Mouse (Mus musculus) intestine, postnatal 0 days (tissue): ENCODE data around the gene Tcf12. TPM values are rescaled to one million over a fixed set of nuclear protein-coding genes. Genes with fewer than 3 reads are reported as not detected.

Source experiments
- ATAC-seq: fragments of 200-750 bp; cut with Nextera tagmentation; 2 replicates; pipeline ENCODE4 v1.8.0; 2017; ENCODE audit warnings: mild to moderate bottlenecking, moderate TSS enrichment, moderate library complexity
- H3K27ac ChIP-seq: fragments of 300-500 bp; sonication (generic); 2 replicates; pipeline ENCODE4 v1.5.1; 2014; ENCODE audit warnings: mild to moderate bottlenecking, low read depth, low read length, moderate library complexity
- H3K27me3 ChIP-seq: fragments of 300-500 bp; sonication (generic); replicated peaks from 2 replicates; pipeline ENCODE4 v1.6.1; 2014; ENCODE audit warnings: low read length, mixed read lengths; ENCODE audit not compliant: control insufficient read depth, insufficient read depth
- H3K36me3 ChIP-seq: fragments of 300-500 bp; sonication (generic); 2 replicates; pipeline ENCODE4 v1.6.1; 2014; ENCODE audit warnings: mild to moderate bottlenecking, moderate library complexity; ENCODE audit not compliant: control insufficient read depth, insufficient read depth
- H3K4me1 ChIP-seq: fragments of 300-500 bp; sonication (generic); replicated peaks from 2 replicates; pipeline ENCODE4 v1.6.1; 2014; ENCODE audit warnings: antibody characterized with exemption, low read length, mixed read lengths; ENCODE audit not compliant: control insufficient read depth, insufficient read depth
- H3K4me2 ChIP-seq: fragments of 300-500 bp; sonication (generic); replicated peaks from 2 replicates; pipeline ENCODE4 v1.6.1; 2014; ENCODE audit warnings: low read depth, mild to moderate bottlenecking, moderate library complexity
- H3K4me3 ChIP-seq: fragments of 300-500 bp; sonication (generic); 2 replicates; pipeline ENCODE4 v1.5.1; 2014; ENCODE audit warnings: low read depth, low read length
- H3K9ac ChIP-seq: fragments of 300-500 bp; sonication (generic); 2 replicates; pipeline ENCODE4 v1.6.1; 2014; ENCODE audit warnings: mild to moderate bottlenecking, low read depth, low read length
- H3K9me3 ChIP-seq: fragments of 300-500 bp; sonication (generic); 2 replicates; pipeline ENCODE4 v1.6.1; 2016; ENCODE audit warnings: mixed run types; ENCODE audit not compliant: control insufficient read depth
- CTCF ChIP-seq: sonication (generic); IDR thresholded peaks from 2 replicates; pipeline ENCODE4 v1.5.1; 2016; ENCODE audit warnings: low read depth, mild to moderate bottlenecking, control low read depth, antibody characterized with exemption, moderate library complexity
- WGBS: fragments of 180-500 bp; shearing (Covaris S2); extraction: QIAGEN DNeasy Blood & Tissue Kit; methylation state at CpG from one replicate; pipeline ENCODE4 v1.1.7; 2014; 5-methylcytosine and 5-hydroxymethylcytosine counted together
- polyA plus RNA-seq: library from polyadenylated mRNA; unstranded; fragments of >200 nt; fragmentation: Nextera tagmentation; extraction: Ambion mirVana; gene quantifications from 2 replicates; pipeline ENCODE4 v1.2.1, GENCODE M21; 2015

The Tcf12 gene
- polyA plus RNA-seq, 1 experiment from 2014 or later = 19.1 TPM

- H3K4me2 ChIP-seq = peak overlapping the region; percentile 92
- no peak for TF ChIP-seq CTCF
- H3K9ac ChIP-seq = peak overlapping the region; percentile 75
- no peaks in the 10 kb centered on the region for H3K36me3 ChIP-seq
- H3K4me1 ChIP-seq = no peaks in the 10 kb centered on the region; the same call in 1 of the 2 replicates
- H3K9me3 ChIP-seq = no peaks in the 10 kb centered on the region
- H3K27me3 ChIP-seq = no peaks in the 10 kb centered on the region
- no peak for ATAC-seq
- H3K4me3 ChIP-seq = peak overlapping the region; percentile 62
- WGBS = 45% methylated on average over 4 of the region's 4 CpGs
- peak overlapping the region; percentile 89; the same call in 1 of the 2 replicates for H3K27ac ChIP-seq
These were observed 22.1 kb upstream of the Tcf12 start for GRCm38 (mm10) chr9:72133772-72134245.

DNA sequence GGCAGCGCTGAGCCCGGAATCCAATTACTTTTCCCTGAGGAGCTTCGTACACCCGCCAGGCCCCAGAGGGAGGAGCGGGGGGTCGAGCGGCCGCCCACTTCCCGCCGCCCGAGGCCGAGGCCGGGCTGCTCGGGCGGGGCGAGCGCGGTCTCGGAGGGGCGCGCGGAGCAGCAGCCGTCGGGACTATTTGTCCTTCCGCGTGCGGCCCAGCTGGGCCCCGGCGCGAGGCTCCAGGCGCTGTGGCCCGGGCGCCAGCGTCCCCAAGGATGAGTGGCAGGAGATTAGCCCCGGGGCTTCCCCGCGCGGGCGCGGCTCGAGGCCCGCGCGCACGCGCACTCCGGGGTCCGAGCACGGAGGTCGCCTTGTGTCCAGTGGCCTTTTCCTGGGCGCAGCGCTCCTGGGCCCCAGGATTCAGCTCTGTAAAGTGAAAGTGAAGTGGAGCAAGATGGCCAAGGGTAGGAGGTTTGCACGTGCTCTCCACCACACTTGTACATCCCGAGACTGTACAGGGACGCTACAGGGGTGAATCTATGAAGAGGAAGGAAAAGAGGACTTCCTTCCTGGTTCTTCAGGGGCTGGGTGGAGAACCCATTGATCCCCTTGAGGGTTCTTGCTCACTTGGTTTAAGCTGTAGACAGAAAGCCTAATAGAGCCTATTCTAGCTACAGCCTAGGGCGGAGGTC is 21.6 kb upstream of the Tcf12 start:
- H3K9ac ChIP-seq = peak overlapping the region; percentile 75
- H3K27ac ChIP-seq = peak overlapping the region; percentile 89
- H3K4me1 ChIP-seq = no peaks in the 10 kb centered on the region; the same call in 1 of the 2 replicates
- no peaks in the 10 kb centered on the region for H3K27me3 ChIP-seq
- peak overlapping the region; percentile 62 for H3K4me3 ChIP-seq
- peak; percentile 90 for ATAC-seq
- H3K4me2 ChIP-seq = peak overlapping the region; percentile 92
- WGBS = 1% methylated on average over 54 of the region's 56 CpGs
- no peak for TF ChIP-seq CTCF
- no peaks in the 10 kb centered on the region for H3K9me3 ChIP-seq
- no peaks in the 10 kb centered on the region for H3K36me3 ChIP-seq

GRCm38 (mm10) chr9:72132728-72133088 is 21.0 kb upstream of the Tcf12 start:
- WGBS = under 1% methylated on average over 24 of the region's 29 CpGs
- H3K4me3 ChIP-seq = peak overlapping the region; percentile 62
- ATAC-seq = peak; percentile 70

GRCm38 (mm10) chr9:72129884-72130283 is 18.2 kb upstream of the Tcf12 start:
- Histone ChIP-seq H3K4me2 (no peak overlapping the region), H3K4me3 (no peak overlapping the region), H3K36me3 (no peaks in the 10 kb centered on the region), H3K4me1 (no peaks in the 10 kb centered on the region; the same call in 1 of the 2 replicates), H3K27ac (no peak overlapping the region), H3K9ac (no peak overlapping the region), H3K9me3 (no peaks in the 10 kb centered on the region), H3K27me3 (no peaks in the 10 kb centered on the region)
- WGBS = 82% methylated on average over 4 of the region's 4 CpGs
- ATAC-seq = no peak
- TF ChIP-seq CTCF = no peak

More at GRCm38 (mm10) chr9:72132728-72133088, 21.0 kb upstream of the Tcf12 start:
- H3K36me3 ChIP-seq = no peaks in the 10 kb centered on the region
- TF ChIP-seq CTCF = no peak; the same call in 1 of the 2 replicates
- no peaks in the 10 kb centered on the region for H3K9me3 ChIP-seq
- H3K4me1 ChIP-seq = no peaks in the 10 kb centered on the region; the same call in 1 of the 2 replicates
- peak overlapping the region; percentile 75 for H3K9ac ChIP-seq
- H3K4me2 ChIP-seq = peak overlapping the region; percentile 92
- H3K27ac ChIP-seq = peak overlapping the region; percentile 89
- no peaks in the 10 kb centered on the region for H3K27me3 ChIP-seq

DNA sequence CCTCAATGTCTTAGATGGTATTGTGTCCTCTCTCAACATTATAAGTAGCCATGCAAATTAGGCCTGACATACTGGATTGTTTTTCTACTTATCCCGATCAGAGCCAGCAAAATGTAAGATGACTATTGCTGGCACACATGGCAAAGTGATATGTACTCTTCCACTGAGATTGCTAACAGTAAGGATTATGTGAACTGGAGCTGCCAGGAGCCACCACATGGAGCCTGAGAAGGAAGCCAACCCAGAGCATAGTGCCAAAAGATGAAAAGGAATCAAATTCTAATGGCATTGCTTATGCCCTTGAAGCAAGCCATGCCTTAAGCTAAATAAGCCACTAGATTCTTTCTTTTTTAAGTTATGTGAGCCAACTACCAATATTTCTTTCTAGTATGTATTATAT is 13.8 kb upstream of the Tcf12 start:
- no peak for ATAC-seq
- no peaks in the 10 kb centered on the region for H3K36me3 ChIP-seq
- no peaks in the 10 kb centered on the region for H3K4me1 ChIP-seq
- no peak overlapping the region for H3K9ac ChIP-seq
- no peak overlapping the region for H3K4me3 ChIP-seq
- no peaks in the 10 kb centered on the region for H3K27me3 ChIP-seq
- no peaks in the 10 kb centered on the region for H3K9me3 ChIP-seq
- no peak overlapping the region for H3K27ac ChIP-seq
- no peak overlapping the region for H3K4me2 ChIP-seq
- TF ChIP-seq CTCF = no peak
- 87% methylated on average over 1 of the region's 1 CpGs for WGBS

DNA sequence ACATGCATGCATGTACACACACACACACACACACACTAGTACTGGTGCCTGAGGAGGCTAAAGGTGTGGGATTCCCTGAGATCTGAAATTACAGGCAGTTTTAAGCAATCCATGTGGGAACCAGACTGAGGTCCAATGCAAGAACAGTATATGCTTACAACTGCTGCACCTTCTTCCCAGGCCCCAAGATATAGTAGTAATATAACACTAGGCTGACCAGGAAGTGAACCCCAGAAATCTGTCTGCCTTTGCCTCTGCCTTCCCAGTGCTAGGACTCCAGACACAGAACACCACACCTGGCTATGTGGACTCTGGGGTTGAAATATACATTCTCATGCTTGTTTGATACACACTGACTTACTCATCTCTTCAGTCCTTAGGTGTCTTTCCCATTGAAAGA is 6.8 kb upstream of the Tcf12 start:
- ATAC-seq = peak; percentile 88
- H3K27ac ChIP-seq = no peak overlapping the region
- H3K4me3 ChIP-seq = no peak overlapping the region

More for the DNA sequence above, 6.8 kb upstream of the Tcf12 start:
- TF ChIP-seq CTCF = no peak
- Histone ChIP-seq H3K4me1 (no peaks in the 10 kb centered on the region), H3K9me3 (no peaks in the 10 kb centered on the region), H3K27me3 (no peaks in the 10 kb centered on the region), H3K4me2 (no peak overlapping the region; the same call in 1 of the 2 replicates), H3K36me3 (no peaks in the 10 kb centered on the region), H3K9ac (no peak overlapping the region)
